Mouse (Mus musculus) right cerebral cortex, postnatal 36 days (tissue): ENCODE measurements at regions not wholly inside any gene's neighbourhood (a gene's known extent, or its start where the extent isn't known, plus 50 kb on each side); places are given as distances from the start of the nearest gene placed in this dataset.

Experiments
- DNase-seq, 2 experiments: peaks; one replicate each; pipeline ENCODE4 v3.0.0; 2022; ENCODE audit warnings: low spot score in 2 of 2, mixed read lengths in 1 of 2

DNA sequence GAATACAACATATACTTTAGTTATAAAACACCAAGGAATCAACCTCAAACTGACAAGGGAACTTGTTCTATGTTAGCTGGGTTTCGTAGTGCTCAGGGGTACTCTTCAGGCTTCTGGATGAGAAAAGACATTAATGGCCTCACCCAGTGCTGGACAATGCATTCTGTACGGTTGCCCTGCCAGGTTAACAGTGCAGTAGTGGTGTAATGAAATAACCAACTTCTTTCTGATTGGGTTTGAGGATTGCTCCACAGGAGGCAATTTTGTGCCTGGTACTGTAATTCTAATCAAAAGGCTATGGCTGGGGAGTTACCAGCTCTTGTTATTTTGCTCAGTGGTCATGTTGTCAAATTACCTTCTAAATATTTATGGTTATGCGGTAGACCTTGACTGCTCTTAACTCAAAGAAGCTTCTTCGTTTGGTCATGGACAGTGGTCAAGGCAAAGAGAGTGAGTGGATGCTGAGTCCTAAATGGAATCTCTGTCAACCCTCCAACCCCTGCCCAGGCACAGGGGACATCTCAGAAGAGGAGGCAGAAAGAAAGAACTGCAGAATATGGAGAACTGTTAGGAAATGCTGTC is 158.8 kb upstream of the B3gat2 start:
- no peak for DNase-seq

DNA sequence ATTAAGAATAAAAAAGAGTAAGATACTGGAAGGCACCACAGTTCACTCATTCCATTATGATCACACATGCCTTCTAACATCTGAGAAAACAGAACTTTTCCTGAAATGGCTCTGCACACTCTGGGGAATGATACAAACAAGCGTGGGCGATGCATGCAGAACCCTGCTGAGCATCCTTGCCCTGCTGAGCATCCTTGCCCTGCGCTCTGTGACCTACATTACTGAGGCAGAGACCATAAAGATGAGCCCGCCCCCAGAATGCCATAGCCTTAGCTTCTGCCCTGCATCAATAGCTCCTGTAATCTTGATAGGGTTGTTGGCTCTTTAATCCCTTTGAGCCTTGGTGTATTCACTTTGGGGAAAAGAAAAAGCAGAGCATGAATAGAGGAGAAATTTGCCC is 132.2 kb upstream of the B3gat2 start:
- no peak for DNase-seq

DNA sequence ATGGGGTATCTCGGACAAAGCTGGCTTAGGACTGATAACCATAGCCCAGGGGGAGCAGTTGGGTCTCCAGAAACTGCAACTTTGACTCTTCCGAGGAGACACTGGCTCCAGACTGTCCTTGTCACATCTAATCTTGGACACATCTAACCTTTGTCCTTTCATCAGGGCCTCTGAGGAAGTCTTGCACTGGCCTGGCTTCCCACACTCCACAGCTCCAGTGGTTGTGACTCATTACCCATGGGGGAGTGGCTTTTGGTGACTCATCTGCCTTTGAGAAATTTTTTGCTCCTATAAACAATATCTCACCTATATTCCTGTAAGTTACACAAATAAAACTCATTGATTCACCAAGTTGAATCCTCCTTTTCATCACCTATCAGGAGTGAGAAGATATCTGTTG is 116.5 kb upstream of the B3gat2 start:
- DNase-seq, result no peak

DNA sequence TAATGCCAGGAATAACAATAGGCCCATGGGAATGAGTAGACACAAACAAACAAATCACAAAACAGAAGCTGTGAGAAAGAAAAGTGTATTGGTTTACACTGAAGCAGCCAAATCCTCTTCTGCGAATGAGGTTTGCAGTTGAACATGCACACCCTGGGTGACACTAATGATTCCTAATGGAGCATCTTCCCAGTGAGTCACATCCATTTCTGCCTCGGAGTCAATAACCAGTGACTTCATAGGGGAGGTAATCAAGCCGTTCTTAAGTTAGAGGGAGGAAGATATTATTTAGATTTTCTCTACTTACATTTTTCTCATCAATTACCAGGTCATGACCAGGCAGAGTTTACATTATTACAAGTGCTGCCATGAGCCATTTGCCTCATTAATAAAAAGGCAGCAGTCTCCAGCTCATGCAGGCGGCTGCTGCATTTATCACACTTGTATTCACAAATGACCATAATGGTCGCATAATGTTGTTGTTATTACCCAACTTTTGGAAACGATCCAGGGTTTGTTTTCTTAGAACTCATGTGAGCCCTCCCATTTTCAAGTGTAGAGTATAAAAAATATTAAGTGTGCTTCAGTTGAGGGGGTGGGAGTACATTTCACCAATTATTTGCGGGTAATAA is 112.6 kb upstream of the B3gat2 start:
- no peak for DNase-seq

- no peak for DNase-seq
Observed at GRCm38 (mm10) chr1:23649886-23650285, 111.7 kb upstream of the B3gat2 start.

- no peak for DNase-seq
Observed at GRCm38 (mm10) chr1:23653628-23654027, 107.9 kb upstream of the B3gat2 start.

- no peak for DNase-seq
Observed at GRCm38 (mm10) chr1:23655768-23656167, 105.8 kb upstream of the B3gat2 start.

- no peak for DNase-seq
Observed at GRCm38 (mm10) chr1:23656302-23656701, 105.3 kb upstream of the B3gat2 start.

- no peak for DNase-seq
Observed at GRCm38 (mm10) chr1:23656718-23657117, 104.8 kb upstream of the B3gat2 start.

- no peak for DNase-seq
Observed at GRCm38 (mm10) chr1:23670514-23670913, 91.0 kb upstream of the B3gat2 start.

DNA sequence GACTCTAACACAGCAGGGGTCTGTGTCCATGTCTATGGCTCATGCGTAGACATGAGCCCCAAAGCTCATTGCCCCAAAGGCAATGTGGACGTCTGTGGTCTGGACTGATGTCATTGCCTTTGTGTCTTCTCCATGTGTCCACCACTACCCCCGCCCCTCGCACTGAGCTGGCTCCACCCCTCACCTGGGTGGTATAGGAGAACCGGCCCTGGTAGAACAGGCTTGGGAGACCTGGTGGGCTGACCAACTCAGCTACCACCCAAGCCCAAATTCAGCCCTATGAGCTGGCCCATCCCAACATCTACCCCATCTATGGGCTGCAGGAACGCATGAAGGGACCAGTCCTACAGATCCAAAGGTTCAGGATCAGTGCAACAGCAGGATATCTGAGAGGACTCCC is 87.2 kb upstream of the B3gat2 start:
- no peak for DNase-seq

DNA sequence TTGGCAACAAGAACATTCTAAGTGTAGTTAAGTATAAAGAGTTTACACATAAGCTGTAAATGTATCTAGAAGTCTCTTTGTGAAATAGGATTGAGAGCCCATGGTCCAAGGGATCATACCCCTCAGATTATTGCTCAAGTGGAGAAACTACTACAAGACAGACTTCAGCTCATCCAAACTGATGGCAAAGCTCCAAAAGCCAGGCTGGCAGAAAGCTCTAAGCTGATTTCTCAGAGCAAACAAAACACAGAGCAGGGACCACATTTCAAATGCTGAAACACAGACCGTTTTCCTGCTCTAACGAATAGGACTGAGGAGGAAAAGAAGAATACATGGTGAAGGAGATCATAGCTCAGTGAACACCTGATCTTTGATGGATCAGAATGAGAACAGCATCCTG is 85.3 kb upstream of the B3gat2 start:
- DNase-seq, result no peak

DNA sequence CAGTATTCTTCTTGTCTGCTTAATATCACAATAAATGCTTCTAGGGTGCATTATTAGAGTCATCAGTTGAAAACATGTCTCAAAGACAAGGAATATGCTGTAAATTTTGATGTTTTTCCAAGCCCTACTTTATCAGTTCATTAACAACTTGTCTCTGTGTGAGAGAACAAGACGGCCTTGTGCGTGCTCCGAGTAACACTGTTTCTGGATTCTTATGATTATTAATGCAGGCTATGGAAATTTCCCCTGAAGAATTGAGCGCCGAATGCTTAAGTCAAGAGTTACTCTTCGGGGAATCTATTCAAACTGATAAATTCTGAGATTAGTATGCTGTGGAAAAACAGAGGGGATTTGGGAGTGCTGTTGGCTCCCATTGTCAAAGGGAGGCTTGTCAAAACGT is 72.2 kb upstream of the B3gat2 start:
- DNase-seq, result no peak

- peak; percentile 17 to 43 for DNase-seq
Observed at GRCm38 (mm10) chr1:23705489-23705888, 56.1 kb upstream of the B3gat2 start.

GRCm38 (mm10) chr1:23706450-23706849 is 55.1 kb upstream of the B3gat2 start:
- no peak for DNase-seq
